Mouse (Mus musculus): ENCODE results near the gene Fat2. TPM values are rescaled to one million over a fixed set of nuclear protein-coding genes. Genes with fewer than 3 reads are reported as not detected.
A peak's percentile ranks its signal among the peaks of the same experiment; 100 is the strongest.

Gene Fat2
- polyA plus RNA-seq, 1 experiment from 2014 or later: 0.29 TPM

GRCm38 (mm10) chr11:55369093-55369471 is 32.7 kb upstream of the Fat2 start:
- WGBS: 39% methylated on average over 6 of the region's 6 CpGs
- TF ChIP-seq CTCF (IDR thresholded peaks at IDR 0.05; ENCODE audit: low read depth): no peak
- no peaks in the 10 kb centered on the region for H3K4me1 ChIP-seq (ENCODE audit: insufficient read depth)
- H3K27ac ChIP-seq (ENCODE audit: low read depth): peak overlapping the region; percentile 86
- DNase-seq: peak; percentile 61
- H3K4me3 ChIP-seq (ENCODE audit: low read depth, low read length): no peak overlapping the region
- no peaks in the 10 kb centered on the region for H3K36me3 ChIP-seq (ENCODE audit: insufficient read depth)
- H3K4me2 ChIP-seq: no peak overlapping the region
- peak; percentile 81 for ATAC-seq (ENCODE audit: insufficient read depth)
- no peaks in the 10 kb centered on the region for H3K9me3 ChIP-seq (ENCODE audit: low read depth, low read length)
- H3K27me3 ChIP-seq (ENCODE audit: insufficient read depth, low read length): no peaks in the 10 kb centered on the region
- H3K9ac ChIP-seq: no peak overlapping the region

GRCm38 (mm10) chr11:55368388-55369092 is 32.2 kb upstream of the Fat2 start:
- Histone ChIP-seq H3K4me2 (no peak overlapping the region), H3K4me3 (ENCODE audit: low read depth, low read length) (no peak overlapping the region), H3K9me3 (ENCODE audit: low read depth, low read length) (no peaks in the 10 kb centered on the region), H3K27ac (ENCODE audit: low read depth) (peak overlapping the region; percentile 86), H3K9ac (no peak overlapping the region), H3K4me1 (ENCODE audit: insufficient read depth) (no peaks in the 10 kb centered on the region), H3K36me3 (ENCODE audit: insufficient read depth) (no peaks in the 10 kb centered on the region), H3K27me3 (ENCODE audit: insufficient read depth, low read length) (no peaks in the 10 kb centered on the region)
- DNase-seq (no peak), ATAC-seq (ENCODE audit: insufficient read depth) (peak; percentile 65; the same call in 1 of the 2 replicates)
- 42% methylated on average over 4 of the region's 4 CpGs for WGBS
- TF ChIP-seq CTCF (IDR thresholded peaks at IDR 0.05; ENCODE audit: low read depth): no peak

- Histone ChIP-seq H3K4me3 (ENCODE audit: low read depth, low read length) (no peak overlapping the region), H3K36me3 (ENCODE audit: insufficient read depth) (no peaks in the 10 kb centered on the region), H3K4me2 (no peak overlapping the region), H3K27me3 (ENCODE audit: insufficient read depth, low read length) (no peaks in the 10 kb centered on the region), H3K9ac (no peak overlapping the region), H3K4me1 (ENCODE audit: insufficient read depth) (no peaks in the 10 kb centered on the region), H3K9me3 (ENCODE audit: low read depth, low read length) (no peaks in the 10 kb centered on the region), H3K27ac (ENCODE audit: low read depth) (no peak overlapping the region; the same call in 1 of the 2 replicates)
- TF ChIP-seq CTCF (IDR thresholded peaks at IDR 0.05; ENCODE audit: low read depth): no peak
- 66% methylated on average over 10 of the region's 10 CpGs for WGBS
- DNase-seq: no peak
- ATAC-seq (ENCODE audit: insufficient read depth): no peak
These were observed 31.4 kb upstream of the Fat2 start for GRCm38 (mm10) chr11:55367783-55368182.

- TF ChIP-seq CTCF (IDR thresholded peaks at IDR 0.05; ENCODE audit: low read depth): no peak
These were observed 29.5 kb upstream of the Fat2 start for GRCm38 (mm10) chr11:55365840-55366239.

GRCm38 (mm10) chr11:55365242-55365641 is 28.9 kb upstream of the Fat2 start:
- Histone ChIP-seq H3K9me3 (ENCODE audit: low read depth, low read length) (no peaks in the 10 kb centered on the region), H3K27me3 (ENCODE audit: insufficient read depth, low read length) (no peaks in the 10 kb centered on the region), H3K4me1 (ENCODE audit: insufficient read depth) (no peaks in the 10 kb centered on the region), H3K36me3 (ENCODE audit: insufficient read depth) (no peaks in the 10 kb centered on the region), H3K9ac (no peak overlapping the region), H3K4me2 (no peak overlapping the region), H3K4me3 (ENCODE audit: low read depth, low read length) (no peak overlapping the region), H3K27ac (ENCODE audit: low read depth) (no peak overlapping the region)
- ATAC-seq (ENCODE audit: insufficient read depth) (no peak), DNase-seq (no peak)
- WGBS: 54% methylated on average over 4 of the region's 4 CpGs
- no peak for TF ChIP-seq CTCF (IDR thresholded peaks at IDR 0.05; ENCODE audit: low read depth)

More at GRCm38 (mm10) chr11:55365840-55366239, 29.5 kb upstream of the Fat2 start:
- Histone ChIP-seq H3K27ac (ENCODE audit: low read depth) (no peak overlapping the region), H3K4me2 (no peak overlapping the region), H3K4me1 (ENCODE audit: insufficient read depth) (no peaks in the 10 kb centered on the region), H3K27me3 (ENCODE audit: insufficient read depth, low read length) (no peaks in the 10 kb centered on the region), H3K36me3 (ENCODE audit: insufficient read depth) (no peaks in the 10 kb centered on the region), H3K9ac (no peak overlapping the region), H3K4me3 (ENCODE audit: low read depth, low read length) (no peak overlapping the region), H3K9me3 (ENCODE audit: low read depth, low read length) (no peaks in the 10 kb centered on the region)
- WGBS: 71% methylated on average over 5 of the region's 5 CpGs
- ATAC-seq (ENCODE audit: insufficient read depth) (no peak), DNase-seq (no peak)

- ATAC-seq (ENCODE audit: insufficient read depth): no peak
- no peak overlapping the region for H3K9ac ChIP-seq
These were observed 28.3 kb upstream of the Fat2 start for GRCm38 (mm10) chr11:55364662-55365061.

GRCm38 (mm10) chr11:55358094-55358783 is 21.9 kb upstream of the Fat2 start:
- Histone ChIP-seq H3K36me3 (ENCODE audit: insufficient read depth) (no peaks in the 10 kb centered on the region), H3K4me3 (ENCODE audit: low read depth, low read length) (no peak overlapping the region), H3K4me2 (peak overlapping the region; percentile 44), H3K9ac (no peak overlapping the region), H3K27ac (ENCODE audit: low read depth) (no peak overlapping the region), H3K4me1 (ENCODE audit: insufficient read depth) (no peaks in the 10 kb centered on the region), H3K27me3 (ENCODE audit: insufficient read depth, low read length) (no peaks in the 10 kb centered on the region), H3K9me3 (ENCODE audit: low read depth, low read length) (no peaks in the 10 kb centered on the region)
- peak; percentile 77; the same call in 1 of the 2 replicates for ATAC-seq (ENCODE audit: insufficient read depth)
- no peak for TF ChIP-seq CTCF (IDR thresholded peaks at IDR 0.05; ENCODE audit: low read depth)
- DNase-seq: peak; percentile 82
- WGBS: 40% methylated on average over 15 of the region's 15 CpGs

More at GRCm38 (mm10) chr11:55364662-55365061, 28.3 kb upstream of the Fat2 start:
- Histone ChIP-seq H3K36me3 (ENCODE audit: insufficient read depth) (no peaks in the 10 kb centered on the region), H3K4me2 (no peak overlapping the region), H3K27ac (ENCODE audit: low read depth) (no peak overlapping the region), H3K27me3 (ENCODE audit: insufficient read depth, low read length) (no peaks in the 10 kb centered on the region), H3K4me1 (ENCODE audit: insufficient read depth) (no peaks in the 10 kb centered on the region), H3K9me3 (ENCODE audit: low read depth, low read length) (no peaks in the 10 kb centered on the region), H3K4me3 (ENCODE audit: low read depth, low read length) (no peak overlapping the region)
- DNase-seq: no peak
- WGBS: 83% methylated on average over 3 of the region's 3 CpGs
- TF ChIP-seq CTCF (IDR thresholded peaks at IDR 0.05; ENCODE audit: low read depth): no peak
